Mouse (Mus musculus): ENCODE data around the gene Olfr1385.
"Not testable (repeated sequence)": the region's sequence is repeated elsewhere in the genome, so short reads cannot be mapped to it uniquely, and the experiment has no call there.

Gene Olfr1385

GRCm38 (mm10) chr11:49488770-49489169, at the start of gene Olfr1385:
Gene Olfr1385, plus strand, starts transcription at chr11:49489070.
- DNase-seq = not testable (repeated sequence)

DNA sequence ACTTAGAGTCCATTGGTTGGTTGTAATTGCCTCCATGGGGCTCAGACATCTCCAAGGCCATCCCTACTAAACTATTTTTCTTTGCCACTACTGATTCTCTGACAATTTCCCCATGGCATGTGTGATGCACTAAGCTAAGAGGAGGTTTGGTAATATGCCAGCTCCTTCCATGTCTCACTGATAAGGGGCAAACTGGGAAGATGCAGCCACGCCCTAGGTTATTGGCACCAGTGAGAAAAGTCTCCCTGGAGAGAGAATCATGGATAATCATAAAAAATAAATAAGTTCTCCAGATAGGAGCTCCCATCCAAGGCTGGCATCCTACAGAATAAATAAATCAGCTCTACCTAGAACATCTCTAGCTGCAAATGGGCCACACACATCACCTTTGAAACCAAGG, 33.8 kb upstream of the Olfr1385 start, which contains the start of gene Olfr1387:
TSS of gene Olfr1387 (plus strand) at position 301 of the 400 bp plus-strand sequence.
- DNase-seq = no peak

- not testable (repeated sequence) for DNase-seq
Measured at GRCm38 (mm10) chr11:49464746-49465145, 24.1 kb upstream of the Olfr1385 start, which contains the start of gene Olfr1386. Gene Olfr1386, plus strand, starts transcription at chr11:49465046.

DNA sequence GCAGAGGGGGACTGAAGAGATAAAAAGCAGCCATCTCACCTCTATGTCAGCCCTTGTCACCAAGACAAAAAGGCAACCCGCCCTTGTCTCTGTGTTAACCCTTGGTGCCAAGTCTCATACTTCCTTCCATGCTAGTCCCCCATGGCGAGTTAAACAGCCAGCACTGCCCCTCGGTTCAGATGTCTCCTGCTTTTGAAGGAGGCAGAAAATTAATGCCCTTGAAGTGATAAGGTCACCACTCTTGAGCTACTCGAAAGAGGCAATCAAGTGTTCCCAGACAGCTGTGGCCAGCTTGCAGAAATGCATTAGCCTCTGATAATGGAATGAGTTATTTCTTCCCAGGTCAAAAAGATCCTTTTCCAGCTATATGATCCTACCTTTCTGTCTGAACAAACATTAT, 2.9 kb upstream of the Olfr1385 start:
- DNase-seq = no peak

- no peak for DNase-seq
Measured at GRCm38 (mm10) chr11:49518086-49518485, 29.2 kb downstream of the Olfr1385 start.

DNA sequence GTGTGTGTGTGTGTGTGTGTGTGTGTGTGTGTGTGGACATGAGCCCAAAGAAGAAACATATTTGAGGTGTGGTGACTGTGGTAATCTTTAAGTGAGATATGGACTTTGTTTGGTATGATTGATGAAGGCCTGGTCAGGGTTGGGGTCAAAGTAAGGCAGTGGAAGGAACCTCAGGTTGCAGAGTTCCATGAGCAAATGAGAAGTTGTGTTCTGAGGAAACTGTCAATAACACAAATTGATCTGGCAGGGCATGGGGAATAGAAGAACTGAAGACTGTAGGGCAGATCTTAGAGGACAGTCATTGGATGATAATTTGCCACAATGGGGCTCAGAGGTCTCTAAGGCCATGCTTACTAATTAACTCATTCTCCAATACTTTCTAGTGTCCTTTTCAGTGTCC, 30.5 kb downstream of the Olfr1385 start, which contains the start of gene Olfr1383:
TSS of gene Olfr1383 (plus strand) at position 301 of the 400 bp plus-strand sequence.
- DNase-seq = no peak

DNA sequence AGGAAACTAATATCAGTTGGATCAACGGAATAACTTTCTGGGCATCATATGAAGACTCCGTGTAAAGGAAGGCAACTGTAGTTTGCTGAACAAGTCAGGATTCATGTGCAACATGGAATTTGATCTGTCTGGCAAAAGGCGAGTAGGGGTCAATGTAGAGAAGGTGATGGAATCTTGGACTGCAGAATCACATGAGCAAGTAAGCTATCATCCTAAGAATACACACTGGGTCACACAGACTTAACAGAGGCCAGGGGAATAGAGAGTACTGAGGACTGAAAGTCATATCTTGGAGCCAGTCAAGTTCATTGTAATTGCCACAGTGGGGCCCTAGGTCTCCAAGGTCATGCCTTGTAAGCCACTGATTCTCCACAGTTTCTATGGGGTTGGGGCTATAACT, 39.1 kb downstream of the Olfr1385 start, which contains the start of gene Olfr1382:
TSS of gene Olfr1382 (plus strand) at position 301 of the 400 bp plus-strand sequence.
- DNase-seq = no peak

- no peak for DNase-seq
Measured at GRCm38 (mm10) chr11:49532761-49533160, 43.9 kb downstream of the Olfr1385 start.

- not testable (repeated sequence) for DNase-seq
Measured at GRCm38 (mm10) chr11:49536631-49537030, 47.8 kb downstream of the Olfr1385 start.

DNA sequence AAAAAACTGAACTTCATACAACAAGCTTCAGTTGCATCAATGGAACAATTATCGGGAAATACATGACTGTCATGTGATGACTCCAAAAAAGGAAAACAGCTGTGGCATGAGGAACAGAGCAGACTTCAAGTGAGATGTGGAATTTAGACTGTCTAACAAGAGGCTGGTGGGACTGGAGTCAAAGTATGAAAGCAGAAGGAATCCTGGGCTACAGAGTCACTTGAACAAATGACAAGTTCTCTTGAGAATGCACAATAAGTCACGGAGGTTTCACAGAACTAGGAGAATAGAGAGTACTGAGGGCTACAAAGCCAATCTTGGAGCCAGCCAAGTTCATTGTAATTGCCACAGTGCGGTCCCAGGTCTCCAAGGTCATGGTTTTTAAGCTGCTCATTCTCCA, 54.3 kb downstream of the Olfr1385 start, which contains the start of gene Olfr1381:
TSS of gene Olfr1381 (plus strand) at position 301 of the 400 bp plus-strand sequence.
- not testable (repeated sequence) for DNase-seq

All from lung, postnatal 4 days (tissue).